22 mouse cellular contexts compared by ENCODE assay signal in genomic region chr2:64850656-64851055, GRCm38 (mm10).
A peak's percentile ranks its signal among the peaks of the same experiment; 100 is the strongest.
DNase-seq lines count a peak whose midpoint lies in the region; ATAC-seq and TF ChIP-seq lines count a peak whose summit lies in the region.
"Had no signal": no experiment of that assay in that cellular context is flagged by ENCODE, and none has a peak within 500 bp of the region (broad histone marks: within the 10 kb centered on the region; RNA-seq: fewer than 3 reads in every experiment).

No protein-coding gene starts in this region.

- H3K27me3 ChIP-seq in forebrain, embryonic 11.5 days (ENCODE audit: control insufficient read depth, insufficient read depth, low read length): no peaks in the 10 kb centered on the region
- no peaks in the 10 kb centered on the region for H3K27me3 ChIP-seq in forebrain, embryonic 13.5 days
- no peaks in the 10 kb centered on the region for H3K27me3 ChIP-seq in forebrain, embryonic 14.5 days (replicated peaks; ENCODE audit: control insufficient read depth, insufficient read depth, low read length)
- H3K27me3 ChIP-seq in forebrain, embryonic 12.5 days: no peaks in the 10 kb centered on the region
- no peaks in the 10 kb centered on the region for H3K27me3 ChIP-seq in liver, embryonic 12.5 days (replicated peaks)
- no peaks in the 10 kb centered on the region for H3K27me3 ChIP-seq in thymus, adult 2 months (ENCODE audit: control insufficient read depth, insufficient read depth, low read length)
- H3K27me3 ChIP-seq: CH12.LX had no signal

- no peak for TF ChIP-seq POLR2A in thymus, adult 2 months (IDR thresholded peaks at IDR 0.05; ENCODE audit: control insufficient read depth, extremely low read depth, insufficient read depth, low read length, poor library complexity)

- H3K27ac ChIP-seq in forebrain, embryonic 11.5 days (ENCODE audit: low read depth, low read length): no peak overlapping the region
- no peak overlapping the region for H3K27ac ChIP-seq in forebrain, embryonic 13.5 days
- no peak overlapping the region for H3K27ac ChIP-seq in forebrain, embryonic 14.5 days (ENCODE audit: low read depth, low read length)
- no peak overlapping the region for H3K27ac ChIP-seq in forebrain, embryonic 12.5 days
- H3K27ac ChIP-seq in liver, embryonic 12.5 days: no peak overlapping the region
- H3K27ac ChIP-seq in thymus, adult 2 months (ENCODE audit: control insufficient read depth, insufficient read depth, low read length): no peak overlapping the region

- no peaks in the 10 kb centered on the region; the same call in 1 of the 2 replicates for H3K4me1 ChIP-seq in forebrain, embryonic 11.5 days (replicated peaks; ENCODE audit: control insufficient read depth, insufficient read depth, low read length)
- H3K4me1 ChIP-seq in forebrain, embryonic 13.5 days: peaks cover 31% of the 10 kb centered on the region
- H3K4me1 ChIP-seq in forebrain, embryonic 14.5 days (ENCODE audit: control insufficient read depth, insufficient read depth, low read length): peaks cover 6% of the 10 kb centered on the region
- peaks cover 24% of the 10 kb centered on the region; the same call in 1 of the 2 replicates for H3K4me1 ChIP-seq in forebrain, embryonic 12.5 days
- H3K4me1 ChIP-seq in liver, embryonic 12.5 days: no peaks in the 10 kb centered on the region
- H3K4me1 ChIP-seq in thymus, adult 2 months (replicated peaks; ENCODE audit: control insufficient read depth, insufficient read depth, low read length): no peaks in the 10 kb centered on the region

- H3K9ac ChIP-seq in forebrain, embryonic 11.5 days (ENCODE audit: low read length): no peak overlapping the region
- no peak overlapping the region for H3K9ac ChIP-seq in forebrain, embryonic 13.5 days
- H3K9ac ChIP-seq in forebrain, embryonic 14.5 days (ENCODE audit: low read length): no peak overlapping the region
- H3K9ac ChIP-seq in forebrain, embryonic 12.5 days: no peak overlapping the region
- H3K9ac ChIP-seq in liver, embryonic 12.5 days: no peak overlapping the region

- ATAC-seq in forebrain, embryonic 11.5 days (replicated peaks; ENCODE audit: low FRiP score): 0 out of 2 replicates have a peak, but pooled peaks have one; percentile 16
- no peak for ATAC-seq in forebrain, embryonic 13.5 days
- 0 out of 2 replicates have a peak, but pooled peaks have one; percentile 6 for ATAC-seq in forebrain, embryonic 14.5 days
- no peak for ATAC-seq in forebrain, embryonic 12.5 days (ENCODE audit: low FRiP score)
- ATAC-seq in liver, embryonic 12.5 days: no peak
- ATAC-seq: activated CD4-positive, CD25-positive, alpha-beta regulatory T cell, adult 4 months; CD4-positive, CD25-positive, alpha-beta regulatory T cell, adult 4 months; Patski had no signal

- no peaks in the 10 kb centered on the region for H3K9me3 ChIP-seq in forebrain, embryonic 11.5 days (ENCODE audit: control insufficient read depth, low read length)
- no peaks in the 10 kb centered on the region for H3K9me3 ChIP-seq in forebrain, embryonic 13.5 days (replicated peaks)
- no peaks in the 10 kb centered on the region for H3K9me3 ChIP-seq in forebrain, embryonic 14.5 days (replicated peaks; ENCODE audit: control insufficient read depth, low read length)
- no peaks in the 10 kb centered on the region for H3K9me3 ChIP-seq in forebrain, embryonic 12.5 days
- no peaks in the 10 kb centered on the region for H3K9me3 ChIP-seq in liver, embryonic 12.5 days (replicated peaks)
- H3K9me3 ChIP-seq: G1E had no signal

- WGBS in forebrain, embryonic 11.5 days: 86% methylated on average over 3 of the region's 3 CpGs
- 84% methylated on average over 3 of the region's 3 CpGs for WGBS in forebrain, embryonic 13.5 days
- WGBS in forebrain, embryonic 14.5 days: 79% methylated on average over 3 of the region's 3 CpGs
- WGBS in forebrain, embryonic 12.5 days: 77% methylated on average over 3 of the region's 3 CpGs
- 76% methylated on average over 3 of the region's 3 CpGs for WGBS in liver, embryonic 12.5 days (ENCODE audit: insufficient replicate concordance)
- 95% methylated on average over 3 of the region's 3 CpGs for WGBS in thymus, adult 2 months

- no peak for TF ChIP-seq CTCF in thymus, adult 2 months (IDR thresholded peaks at IDR 0.05; ENCODE audit: borderline replicate concordance, control insufficient read depth, extremely low read depth, insufficient read depth, low read length, poor library complexity)

- no peaks in the 10 kb centered on the region for H3K36me3 ChIP-seq in forebrain, embryonic 11.5 days (ENCODE audit: control insufficient read depth, insufficient read depth, low read length)
- H3K36me3 ChIP-seq in forebrain, embryonic 13.5 days (ENCODE audit: poor library complexity, severe bottlenecking): no peaks in the 10 kb centered on the region
- no peaks in the 10 kb centered on the region for H3K36me3 ChIP-seq in forebrain, embryonic 14.5 days (ENCODE audit: control insufficient read depth, insufficient read depth, low read length)
- H3K36me3 ChIP-seq in forebrain, embryonic 12.5 days (replicated peaks): no peaks in the 10 kb centered on the region
- no peaks in the 10 kb centered on the region for H3K36me3 ChIP-seq in liver, embryonic 12.5 days
- no peaks in the 10 kb centered on the region for H3K36me3 ChIP-seq in thymus, adult 2 months (ENCODE audit: control insufficient read depth, insufficient read depth, low read length)
- H3K36me3 ChIP-seq: G1E had no signal

- no peak for DNase-seq in forebrain, embryonic 11.5 days (ENCODE audit: low spot score)
- no peak for DNase-seq in forebrain, embryonic 14.5 days (ENCODE audit: low spot score)
- peak; percentile 77 for DNase-seq in retina, embryonic 14.5 days (ENCODE audit: low spot score)
- peak; percentile 79 for DNase-seq in retina, postnatal 1 day
- DNase-seq in thymus, adult 2 months: no peak
- DNase-seq: adrenal gland, adult 2 months; adrenal gland, adult 8-10 months; adrenal gland, postnatal 10 days; adrenal gland, postnatal 14 days; adrenal gland, postnatal 25 days; adrenal gland, postnatal 36 days; B cell, adult 2 months; cerebellum, adult 11 months; cerebellum, adult 11-12 months had no signal

- H3K4me3 ChIP-seq in forebrain, embryonic 11.5 days (ENCODE audit: low read depth, low read length): no peak overlapping the region
- no peak overlapping the region for H3K4me3 ChIP-seq in forebrain, embryonic 13.5 days
- H3K4me3 ChIP-seq in forebrain, embryonic 14.5 days (ENCODE audit: low read depth, low read length): no peak overlapping the region
- no peak overlapping the region for H3K4me3 ChIP-seq in forebrain, embryonic 12.5 days (replicated peaks)
- no peak overlapping the region for H3K4me3 ChIP-seq in liver, embryonic 12.5 days
- no peak overlapping the region for H3K4me3 ChIP-seq in thymus, adult 2 months (ENCODE audit: control insufficient read depth, insufficient read depth, low read length)

- no peak overlapping the region for H3K4me2 ChIP-seq in forebrain, embryonic 11.5 days (ENCODE audit: low read depth, low read length, severe bottlenecking)
- no peak overlapping the region for H3K4me2 ChIP-seq in forebrain, embryonic 13.5 days
- no peak overlapping the region for H3K4me2 ChIP-seq in forebrain, embryonic 14.5 days (ENCODE audit: low read length)
- no peak overlapping the region for H3K4me2 ChIP-seq in forebrain, embryonic 12.5 days
- no peak overlapping the region for H3K4me2 ChIP-seq in liver, embryonic 12.5 days

Comparison
In these comparisons a context has a peak if more than half of its experiments do, and no peak if none do; other contexts are left out.
1. ATAC-seq: peak in forebrain, embryonic 11.5 days (single experiment) and forebrain, embryonic 14.5 days (single experiment); none in forebrain, embryonic 13.5 days (single experiment), forebrain, embryonic 12.5 days (single experiment) and liver, embryonic 12.5 days (single experiment).
2. DNase-seq: peak in retina, embryonic 14.5 days (single experiment) and retina, postnatal 1 day (single experiment); none in forebrain, embryonic 11.5 days (single experiment), forebrain, embryonic 14.5 days (single experiment) and thymus, adult 2 months (single experiment).